Mouse (Mus musculus) layer of hippocampus, postnatal 14 days (tissue): Measurements from ENCODE around the gene Fam53b. TPM values are rescaled to one million over a fixed set of nuclear protein-coding genes. Genes with fewer than 3 reads are reported as not detected.

Experiments used
- DNase-seq, 2 experiments: peaks; one replicate each; pipeline ENCODE4 v3.0.0; 2021 to 2022; ENCODE audit warnings: low spot score in 2 of 2, mixed read lengths in 1 of 2
- total RNA-seq, 2 experiments: library from RNA; stranded (reverse); gene quantifications; 2 replicates each; pipeline ENCODE4 v1.2.3; 2021

Gene Fam53b
- total RNA-seq, 2 experiments from 2014 or later = 26.4 to 27.2 TPM

DNA sequence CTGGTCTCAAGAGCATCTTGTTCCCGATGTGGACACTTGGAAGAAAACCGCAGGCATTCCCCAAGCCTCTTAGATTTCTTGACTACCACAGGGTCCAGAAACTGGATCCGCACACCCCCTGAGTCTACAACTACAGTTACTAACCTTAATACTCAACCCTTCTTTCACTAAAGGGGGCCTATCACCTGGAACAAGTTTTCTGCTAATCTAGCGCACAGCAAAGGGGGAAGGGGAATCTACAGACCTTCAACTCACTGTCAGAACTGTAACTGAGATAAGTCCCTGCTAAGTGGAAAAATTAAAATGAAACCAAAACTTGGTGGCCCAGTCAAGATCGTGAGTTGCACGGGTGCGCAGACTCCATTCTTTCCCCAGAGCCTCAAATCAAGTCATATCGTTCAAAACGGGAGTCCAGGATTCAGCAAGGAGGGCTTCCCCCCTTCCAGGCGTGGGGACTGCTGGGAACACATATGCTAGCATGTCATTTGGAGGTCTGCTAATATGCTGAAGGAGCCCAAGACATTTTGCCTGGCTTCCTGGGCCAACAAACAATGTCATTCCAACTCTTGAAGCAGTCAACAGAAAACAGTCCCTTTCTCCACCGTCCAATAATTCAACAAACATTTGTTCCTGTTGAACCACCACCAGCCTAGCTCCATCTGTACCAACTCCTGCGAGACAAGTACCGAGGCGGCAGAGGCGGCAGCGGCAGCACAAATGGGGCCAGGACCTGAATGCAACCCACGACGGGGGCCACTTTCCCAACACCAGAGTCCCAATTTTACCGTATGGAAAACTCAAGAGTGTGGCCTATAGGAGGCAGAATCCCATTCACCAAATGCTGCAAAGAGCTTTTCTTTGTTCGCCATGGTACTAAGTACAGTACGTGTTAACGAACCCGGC lies 1.7 kb downstream of the Fam53b start:
- peak; percentile 40 to 54 for DNase-seq

DNA sequence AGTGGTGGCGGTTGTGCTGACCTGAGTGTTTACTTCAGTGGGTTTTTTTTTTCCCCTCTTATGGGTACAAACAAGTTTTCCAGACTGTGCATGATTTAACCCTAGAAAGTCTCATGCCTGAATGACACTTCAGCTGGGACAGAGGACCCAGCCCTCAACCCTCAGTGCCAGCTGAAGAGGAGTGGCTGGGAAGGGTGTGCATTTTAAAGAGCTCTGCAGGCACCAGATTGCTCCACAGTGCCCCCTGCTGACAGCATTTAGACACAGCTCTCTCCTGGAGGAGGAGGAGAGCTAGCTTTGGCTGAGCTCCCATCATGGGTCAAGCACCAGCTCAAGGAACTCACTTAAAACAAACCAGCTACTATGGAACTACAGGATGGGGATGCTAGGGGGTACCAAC lies 2.8 kb downstream of the Fam53b start:
- peak; percentile 90 to 92 for DNase-seq

GRCm38 (mm10) chr7:132810368-132810767 lies 3.3 kb downstream of the Fam53b start:
- DNase-seq = peak; percentile 52 to 68

DNA sequence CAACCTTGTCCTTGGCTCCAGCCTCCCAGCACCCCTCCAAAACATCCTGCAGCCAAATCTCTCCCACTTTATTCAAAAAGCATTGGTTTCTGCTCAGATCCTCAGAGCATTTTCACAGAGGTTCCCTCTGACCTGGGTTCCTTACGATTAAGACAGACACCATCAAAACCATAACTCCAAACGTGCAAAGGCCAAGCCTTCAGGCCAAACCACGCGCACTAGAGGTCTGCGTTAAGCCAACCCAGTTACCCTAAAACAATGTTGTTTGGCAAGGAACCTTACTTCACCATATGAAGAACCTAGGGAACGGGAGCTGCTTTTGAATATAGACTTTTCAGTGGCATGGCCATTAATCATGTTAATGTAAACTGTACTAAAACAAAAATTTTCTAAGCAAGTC lies 4.0 kb downstream of the Fam53b start:
- DNase-seq = peak in 1 of 2 experiments; percentile 2

DNA sequence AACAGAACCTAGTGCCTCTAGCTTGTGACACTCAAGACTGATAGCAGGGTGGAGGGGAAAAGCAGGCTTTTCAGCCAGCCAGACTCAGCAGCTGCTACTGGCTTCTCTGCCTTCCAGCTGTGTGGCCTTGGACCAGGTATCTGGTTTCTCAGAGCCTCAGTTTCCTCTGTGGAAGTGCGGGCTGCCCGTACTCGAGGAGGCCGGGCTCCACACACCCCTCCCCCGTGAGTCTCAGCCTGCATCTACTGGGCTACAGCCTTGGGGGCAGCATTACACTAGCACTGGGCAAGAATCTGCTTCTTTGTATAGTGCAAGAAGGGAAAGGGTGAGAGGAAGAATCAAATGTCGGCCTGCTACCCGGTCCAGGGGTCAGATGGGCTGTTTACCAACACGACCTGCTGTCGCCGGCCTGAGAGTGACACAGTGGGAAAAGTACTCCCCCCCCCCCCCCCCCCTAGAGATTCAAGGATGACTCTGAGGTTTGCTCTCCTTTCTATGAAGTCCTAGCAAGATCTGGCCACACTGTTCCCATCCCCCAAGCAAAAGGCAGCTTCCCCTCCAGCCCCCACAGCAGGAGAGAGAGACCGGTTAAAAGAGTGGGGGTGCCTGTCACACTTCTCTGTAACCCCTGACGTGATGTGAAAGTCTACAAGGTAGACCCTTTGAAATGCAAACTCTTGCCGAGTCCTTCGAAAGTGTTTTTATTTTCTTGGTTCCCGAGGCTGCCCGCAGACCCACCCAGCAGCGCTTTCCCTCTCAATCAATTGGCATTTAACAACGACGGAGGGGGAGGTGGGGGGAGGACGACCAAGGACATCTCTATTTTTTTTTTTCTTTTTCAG lies 4.6 kb downstream of the Fam53b start:
- peak in 1 of 2 experiments; percentile 7 for DNase-seq

DNA sequence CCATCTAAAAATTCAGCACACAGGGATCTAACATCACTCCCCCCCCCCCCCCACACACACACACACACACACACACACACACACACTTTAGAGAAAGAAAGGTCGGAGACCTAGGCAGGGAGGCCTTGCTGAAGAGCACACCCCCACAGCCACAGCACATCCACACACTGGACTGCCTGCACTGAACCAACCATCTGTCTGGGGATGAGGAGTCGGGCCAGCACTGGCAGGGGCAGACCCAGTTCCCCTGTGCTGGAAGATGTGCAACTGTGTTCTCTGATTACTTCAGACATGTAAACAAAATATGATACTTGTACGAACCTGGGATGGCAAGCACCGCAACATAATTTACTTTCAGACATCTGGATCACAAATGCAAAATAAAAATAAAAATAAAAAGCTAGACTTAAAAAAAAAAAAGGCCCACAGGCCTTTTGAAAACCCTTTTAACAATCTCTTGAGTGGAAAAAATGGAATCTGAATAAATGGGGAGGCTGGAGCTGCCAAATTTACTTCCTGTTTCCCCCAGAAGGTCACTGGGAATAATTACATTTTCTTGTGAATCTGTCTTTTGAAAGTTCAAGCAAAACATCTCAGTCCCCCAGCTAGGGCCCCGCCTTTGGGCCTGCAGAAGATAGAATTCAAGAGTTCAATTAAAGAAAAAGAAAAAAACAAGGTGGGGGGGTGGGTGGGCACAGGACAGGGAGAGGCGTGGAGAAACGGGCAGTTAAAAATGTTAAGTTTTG lies 5.5 kb downstream of the Fam53b start:
- peak in 1 of 2 experiments; percentile 8 for DNase-seq

- peak in 1 of 2 experiments; percentile 34 for DNase-seq
Observed at GRCm38 (mm10) chr7:132806926-132807857, 6.5 kb downstream of the Fam53b start.

DNA sequence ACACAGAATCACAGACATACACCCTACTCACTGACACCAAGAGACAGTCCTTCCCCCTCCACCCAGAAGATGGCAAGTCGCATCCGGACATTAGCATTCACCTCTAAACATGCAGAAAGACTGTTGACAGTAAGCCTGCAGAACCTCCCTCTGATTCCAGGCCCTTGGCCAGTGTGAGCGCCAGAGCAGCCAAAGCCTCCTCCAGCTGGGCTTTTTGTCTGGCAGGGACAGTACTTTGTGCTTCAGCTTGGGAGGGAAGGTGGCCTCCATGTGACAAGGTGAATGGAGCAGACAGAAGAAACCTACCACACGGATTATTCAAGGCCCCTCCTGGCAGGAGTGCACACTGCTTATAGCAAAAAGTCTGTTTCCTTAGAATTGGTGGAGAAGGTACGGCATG lies 7.4 kb downstream of the Fam53b start:
- peak in 1 of 2 experiments; percentile 36 for DNase-seq

DNA sequence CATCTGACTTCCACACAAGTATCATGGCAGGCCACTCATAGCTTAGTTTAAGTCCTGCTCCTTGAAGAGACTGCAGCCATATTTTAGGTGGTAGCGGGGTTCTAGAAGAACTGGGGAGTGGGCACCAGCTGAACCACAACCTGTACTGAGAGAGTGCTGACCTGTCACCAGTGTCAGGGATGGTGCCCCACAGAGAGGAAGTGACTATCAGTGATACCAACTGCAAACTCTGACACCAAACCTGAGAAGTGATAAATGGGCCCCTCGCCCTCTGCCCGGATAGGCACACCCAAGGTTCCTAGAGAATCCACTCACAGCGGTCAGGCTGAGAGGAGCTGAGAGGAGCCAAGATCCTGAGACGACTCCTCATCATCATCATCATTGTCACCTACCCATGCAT lies 8.7 kb downstream of the Fam53b start:
- no peak for DNase-seq

GRCm38 (mm10) chr7:132804461-132804860 lies 9.2 kb downstream of the Fam53b start:
- no peak for DNase-seq

- DNase-seq = no peak
Observed at GRCm38 (mm10) chr7:132803962-132804361, 9.7 kb downstream of the Fam53b start.

- no peak for DNase-seq
Observed at GRCm38 (mm10) chr7:132803336-132803735, 10.3 kb downstream of the Fam53b start.

GRCm38 (mm10) chr7:132802691-132803090 lies 11.0 kb downstream of the Fam53b start:
- DNase-seq = no peak

GRCm38 (mm10) chr7:132802066-132802465 lies 11.6 kb downstream of the Fam53b start:
- no peak for DNase-seq

DNA sequence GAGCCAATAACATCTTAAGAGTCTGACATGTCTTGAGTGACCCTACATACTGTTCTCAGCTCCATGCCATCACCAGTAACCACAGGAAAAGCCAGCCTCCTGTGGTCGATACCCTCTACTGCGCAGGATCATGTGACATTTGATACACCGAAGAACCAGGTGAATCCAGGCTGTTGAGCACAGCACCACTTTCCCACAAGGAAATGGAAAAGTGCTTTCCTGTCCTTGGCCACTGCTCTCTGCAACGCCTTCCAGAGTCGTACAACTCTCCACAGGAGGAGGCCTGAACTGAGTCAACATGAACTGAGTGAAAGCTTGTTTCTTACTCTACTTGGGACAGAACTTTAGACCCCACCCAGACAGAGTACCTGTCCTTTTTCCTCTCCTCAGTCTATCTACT lies 12.2 kb downstream of the Fam53b start:
- no peak for DNase-seq

GRCm38 (mm10) chr7:132800868-132801267 lies 12.8 kb downstream of the Fam53b start:
- no peak for DNase-seq

DNA sequence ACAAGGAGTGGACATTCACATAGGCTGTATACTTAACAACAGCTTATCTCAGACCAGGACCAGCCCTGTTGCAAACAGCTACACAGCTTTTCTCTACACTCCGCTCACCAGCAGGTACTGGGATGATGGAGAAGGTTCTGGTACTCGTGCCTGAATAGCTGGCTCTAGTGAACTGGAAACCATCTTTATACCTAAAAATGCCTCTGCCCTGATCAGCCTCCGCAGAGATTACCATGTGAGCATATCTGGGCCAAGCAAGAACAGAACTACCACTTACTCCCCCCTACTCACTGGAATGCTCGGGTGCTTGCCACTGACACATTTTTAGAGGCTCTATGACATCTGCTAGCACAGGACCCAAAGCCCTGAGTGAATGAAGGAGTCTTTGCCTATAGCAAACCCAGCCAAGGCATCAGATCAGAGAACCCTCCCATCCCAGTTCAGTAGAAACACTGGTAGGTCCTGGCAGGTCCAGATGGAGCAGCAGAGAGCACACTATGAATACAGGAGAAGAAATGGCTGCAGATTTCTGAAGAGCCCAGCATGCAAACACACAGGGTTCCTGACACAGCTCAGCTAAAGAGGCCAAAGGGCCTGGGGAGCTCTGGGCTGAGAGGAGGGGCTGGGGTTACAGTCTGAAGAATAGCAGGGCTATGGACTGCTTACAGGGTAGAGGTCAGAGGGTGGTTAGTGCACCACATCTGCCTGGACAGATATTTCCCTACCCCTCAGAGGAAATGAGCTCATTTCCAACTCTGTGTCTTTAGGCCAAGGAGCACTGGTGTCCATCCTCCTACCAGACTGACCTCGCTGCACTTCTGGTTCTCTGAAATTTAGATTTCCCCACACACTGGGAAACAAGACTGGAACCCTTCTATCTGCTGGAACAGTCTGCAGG lies 14.3 kb downstream of the Fam53b start:
- no peak for DNase-seq

GRCm38 (mm10) chr7:132795141-132795540 lies 18.5 kb downstream of the Fam53b start:
- DNase-seq = no peak

DNA sequence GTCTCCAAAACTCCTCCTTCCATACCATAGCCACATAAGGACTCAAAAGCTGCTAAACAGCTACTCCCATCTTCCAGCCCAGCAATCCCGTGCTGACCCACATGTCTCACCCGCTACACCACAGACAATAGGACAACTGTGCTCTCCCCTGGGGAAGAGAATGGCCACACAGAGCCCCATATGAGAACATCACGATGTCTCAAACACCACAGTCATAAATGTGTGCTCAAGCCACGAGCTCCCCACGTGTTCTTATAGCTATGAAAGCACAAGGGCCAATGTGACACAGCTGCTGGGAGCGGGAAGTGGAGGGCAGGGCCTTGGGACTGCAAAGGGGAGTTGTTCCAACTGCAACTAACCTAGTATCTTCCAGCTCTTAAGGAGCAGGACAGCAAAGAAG lies 20.2 kb downstream of the Fam53b start:
- no peak for DNase-seq
